Mouse (Mus musculus): Measurements from ENCODE around the gene Irgm2.
"Not testable (repeated sequence)": the region's sequence is repeated elsewhere in the genome, so short reads cannot be mapped to it uniquely, and the experiment has no call there.

Irgm2 gene

GRCm38 (mm10) chr11:58199229-58200037, at the start of gene Irgm2, which contains the start of gene Igtp:
Gene Irgm2 (plus strand): TSS chr11:58199618.
Gene Igtp (plus strand): TSS chr11:58199556.
- DNase-seq = not testable (repeated sequence)

GRCm38 (mm10) chr11:58155458-58155857, 44.0 kb upstream of the Irgm2 start:
- DNase-seq = no peak

GRCm38 (mm10) chr11:58156871-58157270, 42.5 kb upstream of the Irgm2 start:
- no peak for DNase-seq

- no peak for DNase-seq
Measured at GRCm38 (mm10) chr11:58165072-58165471, 34.3 kb upstream of the Irgm2 start.

GRCm38 (mm10) chr11:58167822-58168166, 31.6 kb upstream of the Irgm2 start:
- no peak for DNase-seq

- DNase-seq = peak; percentile 85
Measured at GRCm38 (mm10) chr11:58168167-58168915, 31.1 kb upstream of the Irgm2 start, which contains the start of gene Gemin5. Gene Gemin5 (minus strand): TSS chr11:58168539.

- no peak for DNase-seq
Measured at GRCm38 (mm10) chr11:58169666-58170065, 29.8 kb upstream of the Irgm2 start.

GRCm38 (mm10) chr11:58171459-58172091, 27.8 kb upstream of the Irgm2 start, which contains the start of gene Mrpl22:
Gene Mrpl22 (plus strand): TSS chr11:58171661.
- peak; percentile 92 for DNase-seq

- DNase-seq = peak; percentile 59
Measured at GRCm38 (mm10) chr11:58179563-58179962, 19.9 kb upstream of the Irgm2 start.

- DNase-seq = not testable (repeated sequence)
Measured at GRCm38 (mm10) chr11:58179986-58180385, 19.4 kb upstream of the Irgm2 start.

- no peak for DNase-seq
Measured at GRCm38 (mm10) chr11:58180756-58181155, 18.7 kb upstream of the Irgm2 start.

GRCm38 (mm10) chr11:58183579-58183978, 15.8 kb upstream of the Irgm2 start:
- DNase-seq = no peak

GRCm38 (mm10) chr11:58189675-58190074, 9.7 kb upstream of the Irgm2 start:
- no peak for DNase-seq

GRCm38 (mm10) chr11:58193326-58193725, 6.1 kb upstream of the Irgm2 start:
- peak; percentile 46 for DNase-seq

- DNase-seq = no peak
Measured at GRCm38 (mm10) chr11:58193860-58194520, 5.4 kb upstream of the Irgm2 start.

GRCm38 (mm10) chr11:58198663-58199062, 755 bp upstream of the Irgm2 start:
- DNase-seq = no peak

GRCm38 (mm10) chr11:58200226-58200625, 808 bp downstream of the Irgm2 start:
- DNase-seq = no peak

- DNase-seq = no peak
Measured at GRCm38 (mm10) chr11:58201052-58201451, 1.6 kb downstream of the Irgm2 start.

- no peak for DNase-seq
Measured at GRCm38 (mm10) chr11:58210321-58210886, 11.0 kb downstream of the Irgm2 start.

GRCm38 (mm10) chr11:58211062-58211681, 11.8 kb downstream of the Irgm2 start:
- no peak for DNase-seq

- no peak for DNase-seq
Measured at GRCm38 (mm10) chr11:58211682-58212067, 12.3 kb downstream of the Irgm2 start.
